Mouse (Mus musculus) heart, adult 2 months (tissue): ENCODE data around the gene Chchd2.

Source experiments
- EP300 ChIP-seq: fragments of 200-500 bp; IDR thresholded peaks from 2 replicates; pipeline ENCODE4 v1.6.1; 2011; ENCODE audit warnings: low read depth, low read length, control low read depth; ENCODE audit not compliant: insufficient read depth
- POLR2A ChIP-seq: fragments of 200-500 bp; IDR thresholded peaks from 2 replicates; pipeline ENCODE4 v1.6.1; 2011; ENCODE audit warnings: mild to moderate bottlenecking, low read depth, low read length, control low read depth; ENCODE audit not compliant: insufficient read depth

DNA sequence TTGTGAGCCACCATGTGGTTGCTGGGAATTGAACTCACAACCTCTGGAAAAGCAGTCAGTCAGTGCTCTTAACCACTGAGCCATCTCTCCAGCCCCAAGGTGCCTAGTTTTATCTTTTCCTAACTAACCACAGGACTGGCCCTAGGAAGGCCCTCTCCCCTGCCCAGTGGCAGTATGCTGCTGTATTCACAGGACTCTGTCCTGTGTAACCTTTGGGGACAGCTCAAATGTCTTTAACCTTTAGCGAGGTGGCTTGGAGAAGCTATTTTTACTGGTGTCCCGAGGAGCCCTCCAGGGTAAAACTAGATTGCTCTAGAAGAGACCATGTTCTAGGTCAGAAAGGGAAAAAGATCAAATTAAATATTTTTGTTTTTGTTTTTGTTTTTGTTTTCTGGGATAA lies 16.0 kb downstream of the Chchd2 start:
- no peak for TF ChIP-seq POLR2A
- TF ChIP-seq EP300: no peak
